Mouse (Mus musculus): ENCODE data around the gene Lrriq3. TPM values are rescaled to one million over a fixed set of nuclear protein-coding genes. Genes with fewer than 3 reads are reported as not detected.

Lrriq3 gene
- total and polyA plus RNA-seq, 3 experiments = 0.19 to 0.24 TPM; not detected in 1

DNA sequence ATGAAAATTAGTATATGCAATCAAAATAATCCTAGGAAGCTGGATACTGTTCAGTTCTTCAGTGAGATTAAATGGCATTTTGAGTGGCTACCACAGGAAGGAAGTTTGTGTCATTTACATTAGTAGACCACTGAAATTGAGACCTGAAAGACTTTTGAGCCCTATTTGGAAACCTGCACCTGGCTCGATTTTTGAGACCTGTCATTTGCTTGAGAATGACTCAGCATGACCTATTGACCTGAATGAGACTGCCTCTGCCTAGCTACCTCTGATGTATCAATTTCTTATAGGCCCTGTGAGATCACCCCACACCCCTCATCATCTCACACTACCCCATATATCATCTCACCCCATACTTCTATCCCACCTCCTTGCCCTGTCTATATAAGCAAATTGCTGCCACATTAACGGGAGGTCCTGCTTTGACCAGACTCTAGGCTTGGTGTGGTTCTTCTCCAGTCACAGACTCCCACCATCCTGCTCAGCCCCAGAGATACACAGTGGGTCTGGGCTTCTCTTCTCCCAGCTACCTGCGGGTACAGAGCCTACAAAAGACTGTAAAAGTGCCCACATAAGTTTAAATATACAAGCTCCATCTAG lies 87.2 kb downstream of the Lrriq3 start:
- Histone ChIP-seq H3K4me3 (ENCODE audit: control insufficient read depth in 1 of 2, insufficient read depth in 1 of 2, low read depth in 2 of 2, low read length in 2 of 2) (no peak overlapping the region), H3K36me3 (ENCODE audit: control insufficient read depth in 1 of 2, insufficient read depth in 2 of 2, low read length in 2 of 2) (no peaks in the 10 kb centered on the region), H3K9me3 (replicated peaks; ENCODE audit: insufficient read depth, low read length) (no peaks in the 10 kb centered on the region), H3K9ac (ENCODE audit: control insufficient read depth, low read depth, low read length, poor library complexity, severe bottlenecking) (no peak overlapping the region), H3K27ac (ENCODE audit: control insufficient read depth, low read depth, low read length) (no peak overlapping the region), H3K4me1 (ENCODE audit: control insufficient read depth in 1 of 2, insufficient read depth in 2 of 2, low read length in 2 of 2) (no peaks in the 10 kb centered on the region), H3K79me2 (ENCODE audit: control insufficient read depth, insufficient read depth, low read length, poor library complexity) (no peaks in the 10 kb centered on the region), H3K27me3 (ENCODE audit: control insufficient read depth in 1 of 2, insufficient read depth in 2 of 2, low read length in 2 of 2) (no peaks in the 10 kb centered on the region)
- TF ChIP-seq CTCF (IDR thresholded peaks at IDR 0.05 in 2 of 3, conservative IDR thresholded peaks at IDR 0.05 in 1 of 3; ENCODE audit: control insufficient read depth in 1 of 3, insufficient read depth in 1 of 3, low read depth in 2 of 3, low read length in 3 of 3, poor library complexity in 1 of 3, severe bottlenecking in 1 of 3) = no peak
- DNase-seq (ENCODE audit: low read depth, low spot score) = no peak

DNA sequence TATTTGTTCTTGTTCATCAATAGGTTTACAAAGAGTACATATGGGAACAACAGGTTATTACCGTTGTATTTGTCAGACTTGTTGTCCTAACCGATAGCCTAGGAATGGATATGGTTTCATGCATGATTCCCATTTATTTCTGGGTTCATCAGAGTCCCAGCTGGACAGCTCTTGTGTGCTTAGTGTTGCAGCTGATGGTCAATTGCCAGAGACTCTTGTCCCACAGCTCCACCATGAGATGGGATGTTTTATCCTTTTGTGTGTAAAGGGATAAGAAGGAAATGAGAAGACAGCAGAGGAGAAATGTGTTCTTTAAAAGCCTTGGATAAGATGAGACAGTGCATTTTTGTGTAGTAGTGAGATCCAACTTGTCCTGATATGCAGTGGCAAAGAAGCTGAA lies 93.2 kb downstream of the Lrriq3 start:
- H3K27me3 ChIP-seq (ENCODE audit: control insufficient read depth in 1 of 2, insufficient read depth in 2 of 2, low read length in 2 of 2) = no peaks in the 10 kb centered on the region
- H3K36me3 ChIP-seq (ENCODE audit: control insufficient read depth in 1 of 2, insufficient read depth in 2 of 2, low read length in 2 of 2) = no peaks in the 10 kb centered on the region
- H3K27ac ChIP-seq (ENCODE audit: control insufficient read depth, low read depth, low read length) = no peak overlapping the region
- H3K79me2 ChIP-seq (ENCODE audit: control insufficient read depth, insufficient read depth, low read length, poor library complexity) = no peaks in the 10 kb centered on the region
- TF ChIP-seq JUND (IDR thresholded peaks at IDR 0.05; ENCODE audit: low read depth, low read length) = no peak
- TF ChIP-seq USF1 (IDR thresholded peaks at IDR 0.05; ENCODE audit: low read depth, low read length) = no peak
- TF ChIP-seq KAT2A (conservative IDR thresholded peaks at IDR 0.05; ENCODE audit: low read depth, low read length) = no peak
- TF ChIP-seq UBTF (IDR thresholded peaks at IDR 0.05; ENCODE audit: borderline replicate concordance, insufficient read depth, low read depth, low read length) = no peak
- TF ChIP-seq BHLHE40 (IDR thresholded peaks at IDR 0.05; ENCODE audit: borderline replicate concordance, low read depth, low read length) = no peak
- no peak for TF ChIP-seq MXI1 (IDR thresholded peaks at IDR 0.05; ENCODE audit: low read depth, low read length)
- TF ChIP-seq TBP (IDR thresholded peaks at IDR 0.05; ENCODE audit: low read depth, low read length) = no peak
- no peak for TF ChIP-seq POLR2AphosphoS2 (IDR thresholded peaks at IDR 0.05; ENCODE audit: low read length)
- H3K9ac ChIP-seq (ENCODE audit: control insufficient read depth, low read depth, low read length, poor library complexity, severe bottlenecking) = no peak overlapping the region
- no peak for DNase-seq (ENCODE audit: low read depth, low spot score)
- no peaks in the 10 kb centered on the region for H3K4me1 ChIP-seq (ENCODE audit: control insufficient read depth in 1 of 2, insufficient read depth in 2 of 2, low read length in 2 of 2)
- H3K4me3 ChIP-seq (ENCODE audit: control insufficient read depth in 1 of 2, insufficient read depth in 1 of 2, low read depth in 2 of 2, low read length in 2 of 2) = no peak overlapping the region
- no peaks in the 10 kb centered on the region for H3K9me3 ChIP-seq (replicated peaks; ENCODE audit: insufficient read depth, low read length)

DNA sequence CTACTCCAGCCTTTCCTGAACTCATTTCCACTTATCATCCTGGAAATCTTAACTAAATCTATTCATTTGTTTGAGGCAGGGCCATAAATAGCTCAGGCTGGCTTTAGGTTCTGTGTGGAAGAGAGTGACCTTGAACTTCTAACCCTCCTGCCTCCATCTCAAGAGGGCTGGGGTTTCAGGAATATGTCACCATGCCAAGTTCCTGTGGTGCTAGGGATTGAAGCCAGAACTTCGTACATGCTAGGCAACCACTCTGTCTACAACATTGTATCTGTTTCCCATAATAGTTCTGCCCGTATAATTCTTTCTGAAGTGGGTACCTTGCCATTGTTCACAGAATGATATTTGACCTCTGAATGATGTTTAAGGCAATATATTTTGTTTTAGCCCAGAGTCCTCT lies 95.6 kb downstream of the Lrriq3 start:
- H3K36me3 ChIP-seq (ENCODE audit: control insufficient read depth in 1 of 2, insufficient read depth in 2 of 2, low read length in 2 of 2) = no peaks in the 10 kb centered on the region
- TF ChIP-seq TAL1 (IDR thresholded peaks at IDR 0.05; ENCODE audit: low read length) = no peak
- TF ChIP-seq MAX (IDR thresholded peaks at IDR 0.05; ENCODE audit: low read length) = no peak
- no peak for TF ChIP-seq NELFE (IDR thresholded peaks at IDR 0.05; ENCODE audit: low read depth, low read length)
- TF ChIP-seq ZMIZ1 (IDR thresholded peaks at IDR 0.05; ENCODE audit: low read depth, low read length) = no peak
- TF ChIP-seq BHLHE40 (IDR thresholded peaks at IDR 0.05; ENCODE audit: borderline replicate concordance, low read depth, low read length) = no peak
- H3K4me1 ChIP-seq (ENCODE audit: control insufficient read depth in 1 of 2, insufficient read depth in 2 of 2, low read length in 2 of 2) = no peaks in the 10 kb centered on the region
- H3K27me3 ChIP-seq (ENCODE audit: control insufficient read depth in 1 of 2, insufficient read depth in 2 of 2, low read length in 2 of 2) = no peaks in the 10 kb centered on the region
- no peak for DNase-seq (ENCODE audit: low read depth, low spot score)
- H3K79me2 ChIP-seq (ENCODE audit: control insufficient read depth, insufficient read depth, low read length, poor library complexity) = no peaks in the 10 kb centered on the region
- no peak overlapping the region for H3K27ac ChIP-seq (ENCODE audit: control insufficient read depth, low read depth, low read length)
- H3K9ac ChIP-seq (ENCODE audit: control insufficient read depth, low read depth, low read length, poor library complexity, severe bottlenecking) = no peak overlapping the region
- H3K4me3 ChIP-seq (ENCODE audit: control insufficient read depth in 1 of 2, insufficient read depth in 1 of 2, low read depth in 2 of 2, low read length in 2 of 2) = no peak overlapping the region
- no peaks in the 10 kb centered on the region for H3K9me3 ChIP-seq (replicated peaks; ENCODE audit: insufficient read depth, low read length)
